Mouse (Mus musculus): ENCODE results near the gene Hes3.

Gene Hes3

DNA sequence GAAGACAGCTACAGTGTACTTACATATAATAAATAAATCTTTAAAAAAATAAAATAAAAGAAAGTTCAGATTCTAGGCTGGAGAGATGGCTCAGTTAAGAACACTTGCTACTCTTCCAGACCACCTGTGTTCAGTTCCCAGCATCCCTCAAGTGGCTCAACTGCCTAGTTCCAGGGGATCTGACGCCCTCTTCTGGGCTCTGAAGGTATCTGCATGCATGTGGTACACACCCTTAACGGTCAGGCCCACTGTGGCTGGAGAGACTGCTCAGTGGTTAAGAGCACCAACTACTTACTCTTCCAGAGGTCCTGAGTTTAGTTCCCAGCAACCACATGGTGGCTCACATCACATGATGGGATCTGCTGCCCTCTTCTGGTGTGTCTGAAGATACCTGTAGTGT lies 13.5 kb downstream of the Hes3 start:
- no peak for DNase-seq (ENCODE audit: low spot score)

DNA sequence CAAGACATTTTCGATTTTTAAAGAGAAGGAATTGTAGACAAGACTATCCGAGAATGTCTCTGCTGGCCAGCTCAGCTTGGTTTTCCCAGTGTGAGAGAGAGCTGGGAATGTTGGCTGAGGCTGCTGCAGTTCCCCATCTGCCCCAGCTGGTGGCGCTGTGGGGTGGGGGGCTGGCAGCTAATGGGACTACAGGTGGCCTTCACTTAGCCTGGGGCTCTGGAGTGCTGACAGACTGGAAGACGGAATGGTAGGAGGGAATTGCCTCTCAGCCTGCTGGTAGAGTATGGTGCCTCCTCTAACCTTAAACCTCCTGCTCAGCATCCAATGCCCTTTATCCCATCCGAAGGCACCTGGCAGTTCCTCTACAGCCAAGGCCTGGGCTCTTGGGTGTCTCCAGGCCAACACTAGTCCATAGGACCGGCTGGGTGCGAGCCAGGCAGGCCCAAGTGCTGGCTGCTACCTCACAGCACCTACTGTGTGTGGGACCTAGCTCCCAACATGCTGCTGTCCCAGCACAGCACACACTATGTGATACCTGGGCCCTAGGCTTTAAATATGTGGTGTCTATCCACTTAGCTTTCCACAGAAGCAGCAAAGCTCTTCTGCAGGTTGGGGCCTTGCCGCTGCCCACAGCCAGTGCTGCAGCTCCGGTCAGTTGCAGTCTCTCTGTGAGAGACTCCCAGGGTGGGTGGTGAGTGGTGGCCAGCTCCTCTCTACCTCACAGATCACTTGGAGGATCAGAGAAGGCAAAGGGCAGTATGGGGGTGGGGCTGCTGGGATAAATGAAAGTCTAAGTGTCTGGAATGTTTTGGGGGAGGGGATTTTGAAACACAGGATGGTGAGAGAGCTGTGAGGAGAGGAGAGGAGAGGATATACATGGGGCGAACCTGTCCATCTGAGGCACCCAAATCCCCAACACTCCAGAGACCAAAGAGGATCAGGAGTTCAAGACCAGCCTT lies 14.8 kb downstream of the Hes3 start:
- DNase-seq (ENCODE audit: low spot score): no peak

- DNase-seq (ENCODE audit: low spot score): no peak
These were observed 16.8 kb downstream of the Hes3 start for GRCm38 (mm10) chr4:152274681-152275131.

- no peak for DNase-seq (ENCODE audit: low spot score)
These were observed 17.7 kb downstream of the Hes3 start, which contains the start of gene Gpr153 for GRCm38 (mm10) chr4:152273621-152274236. TSS of gene Gpr153 (plus strand) at chr4:152274232.

DNA sequence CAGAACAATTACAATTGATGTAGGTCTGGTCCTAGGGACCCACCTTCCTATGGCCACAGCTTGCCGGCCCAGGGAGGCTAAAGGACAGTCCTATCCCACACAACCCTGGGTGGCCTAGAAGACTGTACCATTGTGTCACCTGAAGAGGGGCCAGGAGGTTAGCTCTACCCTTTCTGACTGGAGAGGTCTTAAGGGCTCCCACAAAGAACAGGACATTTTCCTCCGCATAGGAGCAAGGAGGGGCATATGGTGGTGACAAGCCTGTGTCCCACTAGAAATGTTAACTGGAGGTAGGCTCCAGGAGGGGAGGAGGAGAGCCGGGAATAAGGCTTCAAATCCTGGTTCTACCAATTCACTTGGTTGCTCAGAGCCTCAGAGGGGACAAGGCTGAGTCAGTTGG lies 18.3 kb downstream of the Hes3 start:
- no peak for DNase-seq (ENCODE audit: low spot score)

- DNase-seq (ENCODE audit: low spot score): no peak
These were observed 18.9 kb downstream of the Hes3 start for GRCm38 (mm10) chr4:152272449-152273049.

DNA sequence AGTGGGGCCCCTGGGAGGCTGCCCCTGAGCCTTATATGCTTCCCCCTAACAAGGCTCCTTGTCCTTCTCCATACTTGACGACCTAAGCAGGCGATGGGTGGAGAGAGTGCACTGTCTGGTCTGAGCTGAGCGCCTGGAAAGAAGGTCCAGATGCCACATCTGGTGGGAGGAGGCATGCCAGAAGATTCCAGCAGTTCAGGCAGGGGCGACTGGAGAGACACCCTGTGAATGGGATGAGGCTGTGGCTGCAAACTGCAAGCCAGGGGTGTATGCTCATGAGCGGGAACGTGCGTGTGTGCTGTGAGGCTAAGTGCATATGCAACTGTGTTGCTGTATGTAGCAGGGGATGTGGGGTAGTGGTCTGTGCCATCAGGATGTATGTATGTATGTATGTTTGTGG lies 19.5 kb downstream of the Hes3 start:
- DNase-seq (ENCODE audit: low spot score): no peak

- no peak for DNase-seq (ENCODE audit: low spot score)
These were observed 20.1 kb downstream of the Hes3 start for GRCm38 (mm10) chr4:152271334-152271733.

GRCm38 (mm10) chr4:152270599-152270998 lies 20.9 kb downstream of the Hes3 start:
- DNase-seq (ENCODE audit: low spot score): no peak

DNA sequence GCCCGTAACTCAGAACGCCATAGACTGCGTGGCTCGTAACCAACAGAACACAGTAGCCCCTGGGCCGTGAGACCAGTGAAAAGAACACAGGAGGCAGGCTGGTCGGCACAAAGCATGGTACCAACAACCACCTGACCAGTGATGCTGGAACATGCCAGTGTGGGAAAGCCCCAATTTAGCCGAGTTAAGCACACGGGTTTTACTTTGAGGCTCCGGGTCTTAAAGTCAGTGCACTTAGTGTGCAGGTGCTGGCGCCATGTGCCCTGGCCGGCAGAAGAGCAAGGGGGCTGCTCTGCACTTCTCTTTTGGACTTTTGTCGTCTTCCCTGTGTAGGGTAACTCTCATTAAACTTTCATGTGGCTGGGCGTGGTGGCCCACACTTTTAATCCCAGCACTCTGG lies 21.5 kb downstream of the Hes3 start:
- DNase-seq (ENCODE audit: low spot score): no peak

GRCm38 (mm10) chr4:152267748-152268369 lies 23.6 kb downstream of the Hes3 start:
- no peak for DNase-seq (ENCODE audit: low spot score)

DNA sequence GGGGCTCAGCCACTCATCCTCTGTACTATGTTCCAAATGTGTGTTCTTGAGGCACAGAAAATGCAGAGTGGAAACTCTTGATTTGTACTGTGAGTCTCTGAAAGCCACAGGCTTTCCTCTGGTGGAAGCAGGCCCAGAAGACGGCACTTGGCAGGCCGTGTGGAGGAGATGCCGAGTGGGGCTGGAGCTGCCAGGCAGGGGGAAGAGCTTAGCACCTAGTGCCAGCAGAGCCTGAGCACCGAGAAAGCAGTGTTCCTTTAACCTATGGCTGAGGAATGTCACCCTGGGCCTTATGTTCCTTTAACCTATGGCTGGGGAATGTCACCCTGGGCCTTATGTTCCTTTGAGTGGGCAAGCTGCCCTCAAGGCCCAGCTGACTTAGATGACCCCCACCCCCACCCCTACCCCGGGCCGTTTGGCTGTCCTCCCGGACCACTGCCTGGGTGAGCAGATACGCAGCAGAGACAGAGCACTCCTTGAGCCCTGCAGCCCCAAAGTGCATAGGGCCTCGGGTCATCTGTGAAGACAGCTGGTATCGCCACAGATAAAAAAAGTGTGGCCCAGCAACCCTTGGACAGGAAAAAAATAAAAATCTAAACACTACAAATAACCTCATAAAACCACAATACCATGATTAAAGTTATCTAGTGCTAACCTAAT lies 25.1 kb downstream of the Hes3 start:
- DNase-seq (ENCODE audit: low spot score): no peak

DNA sequence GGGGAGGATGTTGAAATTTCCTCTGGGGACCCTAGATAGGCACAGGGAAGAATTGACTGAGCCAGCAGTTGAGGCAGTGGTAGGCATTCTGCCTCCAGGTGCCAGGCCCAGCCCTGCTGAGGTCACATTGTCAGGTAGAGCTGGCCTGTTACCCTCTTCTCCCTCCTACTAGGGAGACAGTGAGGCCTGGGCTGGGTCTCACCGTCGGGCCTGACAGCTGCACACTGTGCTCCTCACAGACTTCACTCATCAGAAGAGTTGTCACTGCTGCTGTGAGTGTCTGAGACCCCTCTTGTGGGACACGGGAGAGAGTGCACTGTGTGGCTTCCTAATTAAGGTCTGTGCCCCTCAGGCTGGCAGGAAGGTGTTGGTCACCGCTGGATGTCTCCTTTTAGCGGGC lies 25.7 kb downstream of the Hes3 start:
- DNase-seq (ENCODE audit: low spot score): no peak

- no peak for DNase-seq (ENCODE audit: low spot score)
These were observed 26.4 kb downstream of the Hes3 start for GRCm38 (mm10) chr4:152264867-152265568.

GRCm38 (mm10) chr4:152264177-152264530 lies 27.3 kb downstream of the Hes3 start:
- no peak for DNase-seq (ENCODE audit: low spot score)

DNA sequence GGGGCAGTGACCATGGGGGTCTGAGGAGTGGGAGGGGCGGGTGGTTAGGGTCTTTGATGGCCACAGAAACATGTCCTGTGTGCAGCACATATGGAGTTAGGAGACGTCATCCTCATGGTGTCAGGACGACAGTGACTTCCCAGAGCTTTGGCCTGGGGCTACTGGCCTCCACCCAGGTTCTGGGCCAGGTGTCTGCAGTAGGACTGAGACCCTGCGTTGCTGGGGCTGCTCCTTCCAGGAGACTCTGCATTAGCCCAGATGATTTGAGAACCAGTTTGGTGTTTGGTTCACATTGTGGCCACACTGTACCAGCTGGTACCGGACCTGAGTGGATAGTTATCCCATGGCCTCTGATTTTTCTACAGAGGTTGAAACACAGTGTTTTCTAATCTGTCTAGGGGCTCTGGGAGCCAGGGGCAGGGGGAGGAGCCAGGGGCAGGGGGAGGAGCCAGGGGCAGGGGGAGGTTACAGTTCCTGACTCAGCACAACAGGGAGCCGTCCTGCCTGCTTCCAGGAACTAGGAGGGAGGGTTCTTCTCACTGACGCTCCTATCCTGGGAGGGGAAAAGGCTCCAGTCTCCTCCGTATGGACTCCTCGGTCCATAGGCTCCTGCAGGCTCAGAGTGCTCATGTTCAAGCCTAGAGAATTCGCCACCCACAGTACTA lies 27.8 kb downstream of the Hes3 start:
- DNase-seq (ENCODE audit: low spot score): no peak

DNA sequence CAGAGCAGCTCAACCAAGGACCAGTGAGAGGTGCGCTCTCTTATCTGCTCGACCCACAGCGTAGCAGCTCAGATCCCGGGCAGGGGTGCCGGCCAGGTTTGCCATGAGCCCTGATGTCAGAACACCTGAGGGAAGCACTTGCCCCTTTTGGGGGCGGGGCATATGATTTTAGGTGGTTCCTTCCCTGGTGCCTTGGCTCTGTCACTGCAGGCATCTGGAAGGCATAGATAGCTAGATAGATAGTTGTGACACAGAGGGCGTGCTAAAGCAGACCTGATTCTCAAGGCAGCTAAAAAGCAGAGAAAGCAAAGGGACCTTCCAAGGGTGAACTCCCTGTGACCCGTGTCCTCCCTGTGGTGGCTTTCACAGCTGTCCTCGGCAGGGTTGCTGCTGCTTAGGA lies 28.4 kb downstream of the Hes3 start:
- no peak for DNase-seq (ENCODE audit: low spot score)

GRCm38 (mm10) chr4:152262187-152262586 lies 29.3 kb downstream of the Hes3 start:
- no peak for DNase-seq (ENCODE audit: low spot score)

DNA sequence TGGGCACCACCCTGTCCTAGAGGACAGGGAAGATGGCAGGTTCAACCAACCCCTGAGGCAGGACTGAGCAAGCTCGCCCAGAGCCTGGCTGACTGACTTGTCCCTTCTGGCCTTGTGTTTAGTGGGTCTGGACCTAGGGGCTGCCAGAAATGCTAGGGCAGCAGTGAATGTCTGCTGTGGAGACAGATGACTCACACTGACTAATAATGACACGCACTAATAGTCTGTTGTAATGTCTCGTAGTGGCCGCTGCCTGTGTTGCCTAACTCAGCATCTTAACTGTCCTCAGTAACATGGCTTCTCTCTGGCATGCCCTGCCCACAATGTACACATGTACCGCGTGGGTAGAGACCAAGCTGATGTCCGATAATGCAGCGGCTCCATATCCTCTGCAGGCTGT lies 31.0 kb downstream of the Hes3 start:
- no peak for DNase-seq (ENCODE audit: low spot score)

- peak; percentile 71 for DNase-seq (ENCODE audit: low spot score)
These were observed 34.4 kb downstream of the Hes3 start for GRCm38 (mm10) chr4:152257070-152257469.

All from layer of hippocampus, adult 9-10 months (tissue).